Mouse (Mus musculus): ENCODE results near the gene Ipo4.

DNA sequence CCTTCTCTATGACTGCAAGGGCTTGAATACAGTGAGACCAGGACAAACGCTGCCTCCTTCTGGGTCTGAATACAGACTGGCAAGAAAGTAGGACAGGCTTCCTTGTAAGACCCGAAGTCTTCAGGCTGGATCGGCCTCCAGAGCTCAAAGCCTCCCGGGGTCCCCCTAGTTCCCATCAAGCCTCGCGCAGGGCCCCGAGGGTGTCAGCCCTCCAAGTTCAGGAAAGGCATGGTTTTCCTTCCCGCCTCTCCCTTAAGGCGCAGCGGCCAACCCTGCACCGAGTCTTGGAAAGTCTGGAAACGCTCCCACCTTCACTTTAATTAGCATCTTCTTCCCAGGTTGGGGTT is 35.7 kb upstream of the Ipo4 start:
- no peak for TF ChIP-seq CTCF (IDR thresholded peaks at IDR 0.05; ENCODE audit: control insufficient read depth, insufficient read depth, insufficient replicate concordance, low read depth, low read length)
- no peak for TF ChIP-seq POLR2A (IDR thresholded peaks at IDR 0.05; ENCODE audit: control insufficient read depth, low read depth, low read length)
